Mouse (Mus musculus) MEL (cell line): ENCODE data around the gene Gm13889. TPM values are rescaled to one million over a fixed set of nuclear protein-coding genes. Genes with fewer than 3 reads are reported as not detected.

Experiments used
- DNase-seq: peaks from one replicate; pipeline ENCODE4 v3.0.0; 2011; ENCODE audit warnings: low read depth, low spot score
- H3K27ac ChIP-seq: 2 replicates; pipeline ENCODE4 v1.5.1; 2012; ENCODE audit warnings: low read depth, mild to moderate bottlenecking, control low read depth, low read length, moderate library complexity; ENCODE audit not compliant: control insufficient read depth
- H3K27me3 ChIP-seq, 2 experiments: fragments of 150-350 bp in 1 of 2; sonication (generic) in 1 of 2; 2 replicates each; pipeline ENCODE4 v1.6.1; 2012; ENCODE audit warnings: low read length in 2 of 2, mild to moderate bottlenecking in 2 of 2, improper control_type of control experiment in 1 of 2, moderate library complexity in 1 of 2; ENCODE audit not compliant: insufficient read depth in 2 of 2, control insufficient read depth in 1 of 2
- H3K36me3 ChIP-seq, 2 experiments: 2 replicates each; pipeline ENCODE4 v1.6.1; 2012 to 2014; ENCODE audit warnings: low read length in 2 of 2, improper control_type of control experiment in 1 of 2, inconsistent platforms in 1 of 2, mild to moderate bottlenecking in 1 of 2; ENCODE audit not compliant: insufficient read depth in 2 of 2, control insufficient read depth in 1 of 2
- H3K4me1 ChIP-seq, 2 experiments: fragments of 150-350 bp in 1 of 2; sonication (generic) in 1 of 2; 2 replicates each; pipeline ENCODE4 v1.6.1; 2012; ENCODE audit warnings: low read length in 2 of 2, improper control_type of control experiment in 1 of 2, mild to moderate bottlenecking in 1 of 2; ENCODE audit not compliant: insufficient read depth in 2 of 2, control insufficient read depth in 1 of 2
- H3K4me3 ChIP-seq, 2 experiments: fragments of 150-350 bp in 1 of 2; sonication (generic) in 1 of 2; 2 replicates each; pipeline ENCODE4 v1.5.1; 2012; ENCODE audit warnings: low read depth in 2 of 2, low read length in 2 of 2, mild to moderate bottlenecking in 2 of 2, moderate library complexity in 2 of 2, control low read depth in 1 of 2, improper control_type of control experiment in 1 of 2; ENCODE audit not compliant: control insufficient read depth in 1 of 2, insufficient read depth in 1 of 2
- H3K79me2 ChIP-seq: 2 replicates; pipeline ENCODE4 v1.6.1; 2012; ENCODE audit warnings: mild to moderate bottlenecking, low read length, moderate library complexity; ENCODE audit not compliant: control insufficient read depth, poor library complexity, insufficient read depth
- H3K9ac ChIP-seq: 2 replicates; pipeline ENCODE4 v1.6.1; 2012; ENCODE audit warnings: low read depth, mild to moderate bottlenecking, control low read depth, low read length, moderate library complexity; ENCODE audit not compliant: control insufficient read depth, poor library complexity, severe bottlenecking
- H3K9me3 ChIP-seq: fragments of 150-350 bp; sonication (generic); replicated peaks from 2 replicates; pipeline ENCODE4 v1.6.1; 2012; ENCODE audit warnings: mild to moderate bottlenecking, low read length, improper control_type of control experiment, moderate library complexity; ENCODE audit not compliant: insufficient read depth
- CHD2 ChIP-seq: IDR thresholded peaks from 2 replicates; pipeline ENCODE4 v1.6.1; 2011; ENCODE audit warnings: low read length, improper control_type of control experiment
- CTCF ChIP-seq, 3 experiments: IDR thresholded peaks in 2 of 3; conservative IDR thresholded peaks in 1 of 3; 2 replicates each; pipeline ENCODE4 v1.5.1; 2011 to 2012; ENCODE audit warnings: low read length in 3 of 3, low read depth in 2 of 3, mild to moderate bottlenecking in 2 of 3, improper control_type of control experiment in 1 of 3, inconsistent platforms in 1 of 3, mixed read lengths in 1 of 3, moderate library complexity in 1 of 3; ENCODE audit not compliant: control insufficient read depth in 1 of 3, insufficient read depth in 1 of 3, poor library complexity in 1 of 3, severe bottlenecking in 1 of 3
- EP300 ChIP-seq, 2 experiments: IDR thresholded peaks; 2 replicates each; pipeline ENCODE4 v1.6.1; 2011; ENCODE audit warnings: improper control_type of control experiment in 2 of 2, low read length in 2 of 2, low read depth in 1 of 2, mild to moderate bottlenecking in 1 of 2
- HCFC1 ChIP-seq: IDR thresholded peaks from 2 replicates; pipeline ENCODE4 v1.6.1; 2012; ENCODE audit warnings: low read depth, mild to moderate bottlenecking, inconsistent platforms, low read length, improper control_type of control experiment, moderate library complexity
- MAX ChIP-seq: IDR thresholded peaks from 2 replicates; pipeline ENCODE4 v1.6.1; 2011; ENCODE audit warnings: low read length, improper control_type of control experiment
- MYB ChIP-seq: IDR thresholded peaks from 2 replicates; pipeline ENCODE4 v1.6.1; 2011; ENCODE audit warnings: mild to moderate bottlenecking, low read depth, low read length, improper control_type of control experiment
- MYC ChIP-seq: IDR thresholded peaks from 2 replicates; pipeline ENCODE4 v1.6.1; 2011; ENCODE audit warnings: low read depth, mild to moderate bottlenecking, low read length, improper control_type of control experiment, moderate library complexity
- RAD21 ChIP-seq: IDR thresholded peaks from 2 replicates; pipeline ENCODE4 v1.6.1; 2011; ENCODE audit warnings: mild to moderate bottlenecking, low read depth, low read length, improper control_type of control experiment
- SMC3 ChIP-seq: IDR thresholded peaks from 2 replicates; pipeline ENCODE4 v1.6.1; 2011; ENCODE audit warnings: low read depth, low read length, improper control_type of control experiment
- ZNF384 ChIP-seq: IDR thresholded peaks from 2 replicates; pipeline ENCODE4 v1.6.1; 2012; ENCODE audit warnings: low read depth, mild to moderate bottlenecking, inconsistent platforms, low read length, improper control_type of control experiment
- polyA plus RNA-seq, 2 experiments: library from polyadenylated mRNA; stranded (reverse) in 1 of 2; unstranded in 1 of 2; fragments of >175 nt in 1 of 2; fragments of >200 nt in 1 of 2; gene quantifications; 2 replicates each; pipeline versions ENCODE4 v1.2.1 to v1.2.4; 2012; ENCODE audit warnings: low replicate concordance in 2 of 2, low read depth in 1 of 2; ENCODE audit not compliant: insufficient read length in 2 of 2, insufficient read depth in 1 of 2, missing spikeins in 1 of 2
- total RNA-seq: library from RNA; depleted of rRNA; stranded (reverse); fragments of 300-350 nt; gene quantifications from 2 replicates; pipeline ENCODE4 v1.2.3, GENCODE M21; 2012; rRNA removed

Gm13889 gene
- total RNA-seq = not detected in 2 replicates
- not detected for polyA plus RNA-seq

GRCm38 (mm10) chr2:93956908-93957784 is at the start of gene Gm13889:
TSS of gene Gm13889 (minus strand) at chr2:93957201.
- Histone ChIP-seq H3K79me2 (no peaks in the 10 kb centered on the region), H3K4me3 (no peak within 1 kb of the TSS), H3K4me1 (no peaks in the 10 kb centered on the region), H3K9me3 (no peaks in the 10 kb centered on the region), H3K9ac (no peak within 1 kb of the TSS), H3K27ac (no peak within 1 kb of the TSS), H3K36me3 (no peaks in the 10 kb centered on the region), H3K27me3 (no peaks in the 10 kb centered on the region)
- TF ChIP-seq ZNF384 (no peak), HCFC1 (no peak), MYC (no peak), MAX (no peak), MYB (no peak), SMC3 (no peak)
- no peak for DNase-seq

GRCm38 (mm10) chr2:94002331-94002730 is 45.3 kb upstream of the Gm13889 start:
- H3K36me3 ChIP-seq = no peaks in the 10 kb centered on the region
- peak; percentile 72 for DNase-seq

GRCm38 (mm10) chr2:94001918-94002317 is 44.9 kb upstream of the Gm13889 start:
- TF ChIP-seq MAX = no peak
- TF ChIP-seq RAD21 = no peak
- no peak for TF ChIP-seq EP300 (IDR thresholded peaks at IDR 0.05; ENCODE audit: low read depth in 1 of 2, low read length in 2 of 2)
- no peak for DNase-seq
- Histone ChIP-seq H3K27me3 (peaks cover 7 to 11% of the 10 kb centered on the region in 2 experiments), H3K27ac (no peak overlapping the region), H3K9ac (no peak overlapping the region), H3K4me3 (no peak overlapping the region), H3K9me3 (no peaks in the 10 kb centered on the region), H3K79me2 (no peaks in the 10 kb centered on the region), H3K36me3 (no peaks in the 10 kb centered on the region), H3K4me1 (no peaks in the 10 kb centered on the region; a peak in 1 of 4 replicates)

More at GRCm38 (mm10) chr2:94002331-94002730, 45.3 kb upstream of the Gm13889 start:
- no peaks in the 10 kb centered on the region for H3K79me2 ChIP-seq
- no peak overlapping the region for H3K9ac ChIP-seq
- no peaks in the 10 kb centered on the region; a peak in 1 of 4 replicates for H3K4me1 ChIP-seq
- H3K27ac ChIP-seq = no peak overlapping the region
- H3K9me3 ChIP-seq = no peaks in the 10 kb centered on the region
- TF ChIP-seq CHD2 (no peak), SMC3 (peak; percentile 76), CTCF (IDR thresholded peaks at IDR 0.05 in 2 of 3, conservative IDR thresholded peaks at IDR 0.05 in 1 of 3; ENCODE audit: control insufficient read depth in 1 of 3, insufficient read depth in 1 of 3, low read depth in 2 of 3, low read length in 3 of 3, poor library complexity in 1 of 3, severe bottlenecking in 1 of 3) (peak; percentile 78 to 98 (median 81)), RAD21 (peak; percentile 62), MYB (no peak)
- H3K4me3 ChIP-seq = no peak overlapping the region
- H3K27me3 ChIP-seq = peaks cover 7 to 11% of the 10 kb centered on the region in 2 experiments
